16 mouse cellular contexts compared by ENCODE assay signal in genomic region chr2:17868145-17868544, GRCm38 (mm10).
DNase-seq lines count a peak whose midpoint lies in the region; ATAC-seq and TF ChIP-seq lines count a peak whose summit lies in the region.
"Had no signal": no experiment of that assay in that cellular context is flagged by ENCODE, and none has a peak within 500 bp of the region (broad histone marks: within the 10 kb centered on the region; RNA-seq: fewer than 3 reads in every experiment).

No protein-coding gene starts in this region.

- H3K9ac ChIP-seq in heart, embryonic 13.5 days = no peak overlapping the region
- no peak overlapping the region for H3K9ac ChIP-seq in midbrain, postnatal 0 days (replicated peaks; ENCODE audit: low read length, poor library complexity, severe bottlenecking)
- H3K9ac ChIP-seq in limb, embryonic 15.5 days = no peak overlapping the region
- H3K9ac ChIP-seq: liver, embryonic 15.5 days; midbrain, embryonic 12.5 days; stomach, embryonic 15.5 days had no signal

- H3K27me3 ChIP-seq in heart, embryonic 13.5 days (replicated peaks) = no peaks in the 10 kb centered on the region; the same call in 1 of the 2 replicates
- peaks cover 33% of the 10 kb centered on the region for H3K27me3 ChIP-seq in midbrain, embryonic 10.5 days (ENCODE audit: low read depth, poor library complexity, severe bottlenecking)
- H3K27me3 ChIP-seq in midbrain, postnatal 0 days (ENCODE audit: insufficient read depth, low read length) = no peaks in the 10 kb centered on the region
- no peaks in the 10 kb centered on the region for H3K27me3 ChIP-seq in limb, embryonic 15.5 days
- H3K27me3 ChIP-seq: liver, embryonic 15.5 days; stomach, embryonic 15.5 days had no signal

- no peaks in the 10 kb centered on the region for H3K9me3 ChIP-seq in heart, embryonic 13.5 days
- no peaks in the 10 kb centered on the region for H3K9me3 ChIP-seq in midbrain, embryonic 10.5 days (replicated peaks)
- no peaks in the 10 kb centered on the region for H3K9me3 ChIP-seq in midbrain, postnatal 0 days (ENCODE audit: low read length)
- H3K9me3 ChIP-seq in limb, embryonic 15.5 days = no peaks in the 10 kb centered on the region
- H3K9me3 ChIP-seq: liver, embryonic 15.5 days; midbrain, embryonic 12.5 days; stomach, embryonic 15.5 days had no signal

- 0 out of 2 replicates have a peak overlapping the region, but pooled peaks have one; percentile 1 for H3K4me2 ChIP-seq in heart, embryonic 13.5 days
- no peak overlapping the region for H3K4me2 ChIP-seq in midbrain, postnatal 0 days (ENCODE audit: low read depth, low read length, poor library complexity, severe bottlenecking)
- H3K4me2 ChIP-seq in limb, embryonic 15.5 days = no peak overlapping the region
- H3K4me2 ChIP-seq: liver, embryonic 15.5 days; midbrain, embryonic 12.5 days; stomach, embryonic 15.5 days had no signal

- intact Hi-C loops in heart, postnatal 14 days (cut with DNase I) = no loop called here

- no peak for TF ChIP-seq CTCF in midbrain, postnatal 0 days (IDR thresholded peaks at IDR 0.05)

- H3K4me3 ChIP-seq in heart, embryonic 13.5 days = no peak overlapping the region
- H3K4me3 ChIP-seq in midbrain, embryonic 10.5 days = 0 out of 2 replicates have a peak overlapping the region, but pooled peaks have one; percentile 14
- H3K4me3 ChIP-seq in midbrain, postnatal 0 days (ENCODE audit: low read depth, low read length) = no peak overlapping the region
- H3K4me3 ChIP-seq in limb, embryonic 15.5 days = no peak overlapping the region
- H3K4me3 ChIP-seq: liver, embryonic 15.5 days; midbrain, embryonic 12.5 days; stomach, embryonic 15.5 days had no signal

- H3K27ac ChIP-seq in heart, embryonic 13.5 days (replicated peaks) = no peak overlapping the region
- peak overlapping the region; percentile 33; the same call in 1 of the 2 replicates for H3K27ac ChIP-seq in midbrain, embryonic 10.5 days (replicated peaks)
- H3K27ac ChIP-seq in midbrain, postnatal 0 days (ENCODE audit: low read depth, low read length) = no peak overlapping the region
- peak overlapping the region; percentile 27; the same call in 1 of the 2 replicates for H3K27ac ChIP-seq in limb, embryonic 15.5 days
- H3K27ac ChIP-seq: liver, embryonic 15.5 days; midbrain, embryonic 12.5 days; stomach, embryonic 15.5 days had no signal

- DNase-seq in heart, postnatal 14 days = no peak
- DNase-seq in midbrain, embryonic 10.5 days (ENCODE audit: low spot score) = peak; percentile 58
- DNase-seq in midbrain, postnatal 0 days (ENCODE audit: low spot score) = no peak
- peak; percentile 61 for DNase-seq in embryo, embryonic 9.5 days (ENCODE audit: extremely low spot score)
- DNase-seq in B cell, adult 2 months = no peak
- no peak for DNase-seq in right cerebral cortex, postnatal 4 days
- DNase-seq: cerebellum, postnatal 14 days; heart, postnatal 4 days; lung, postnatal 14 days; thymus, postnatal 25 days had no signal

- no peak for ATAC-seq in heart, embryonic 13.5 days (ENCODE audit: extremely low read depth, insufficient number of reproducible peaks, low FRiP score, low TSS enrichment)
- no peak for ATAC-seq in midbrain, postnatal 0 days (ENCODE audit: low FRiP score)
- no peak for ATAC-seq in limb, embryonic 15.5 days (ENCODE audit: insufficient number of reproducible peaks, low FRiP score, low TSS enrichment, low read depth)
- ATAC-seq: intestine, postnatal 0 days had no signal

- 31% methylated on average over 9 of the region's 9 CpGs for WGBS in heart, embryonic 13.5 days
- WGBS in midbrain, embryonic 10.5 days = 3% methylated on average over 9 of the region's 9 CpGs
- 13% methylated on average over 9 of the region's 9 CpGs for WGBS in midbrain, postnatal 0 days
- 26% methylated on average over 9 of the region's 9 CpGs for WGBS in limb, embryonic 15.5 days

- H3K36me3 ChIP-seq in heart, embryonic 13.5 days = no peaks in the 10 kb centered on the region
- no peaks in the 10 kb centered on the region for H3K36me3 ChIP-seq in midbrain, embryonic 10.5 days
- no peaks in the 10 kb centered on the region for H3K36me3 ChIP-seq in midbrain, postnatal 0 days (ENCODE audit: insufficient read depth, low read length)
- no peaks in the 10 kb centered on the region for H3K36me3 ChIP-seq in limb, embryonic 15.5 days
- H3K36me3 ChIP-seq: liver, embryonic 15.5 days; midbrain, embryonic 12.5 days; stomach, embryonic 15.5 days had no signal

- H3K4me1 ChIP-seq in heart, embryonic 13.5 days = peaks cover 11% of the 10 kb centered on the region
- peaks cover 45% of the 10 kb centered on the region for H3K4me1 ChIP-seq in midbrain, embryonic 10.5 days
- H3K4me1 ChIP-seq in midbrain, postnatal 0 days (ENCODE audit: insufficient read depth, low read length) = no peaks in the 10 kb centered on the region
- peaks cover 10% of the 10 kb centered on the region; the same call in 1 of the 2 replicates for H3K4me1 ChIP-seq in limb, embryonic 15.5 days
- H3K4me1 ChIP-seq: liver, embryonic 15.5 days; stomach, embryonic 15.5 days had no signal

Comparison
In these comparisons a context has a peak if more than half of its experiments do, and no peak if none do; other contexts are left out.
1. H3K27ac ChIP-seq: peak in midbrain, embryonic 10.5 days (single experiment) and limb, embryonic 15.5 days (single experiment); none in heart, embryonic 13.5 days (single experiment) and midbrain, postnatal 0 days (single experiment).
2. DNase-seq: peak in midbrain, embryonic 10.5 days (single experiment) and embryo, embryonic 9.5 days (single experiment); none in heart, postnatal 14 days (0 of 2), midbrain, postnatal 0 days (single experiment), B cell, adult 2 months (0 of 2) and right cerebral cortex, postnatal 4 days (single experiment).